Mouse (Mus musculus) limb, embryonic 14.5 days (tissue): ENCODE measurements at regions not wholly inside any gene's neighbourhood (a gene's known extent, or its start where the extent isn't known, plus 50 kb on each side); places are given as distances from the start of the nearest gene placed in this dataset.

Experiments used
- ATAC-seq: fragments of 200-750 bp; cut with Nextera tagmentation; 2 replicates; pipeline ENCODE4 v1.8.0; 2017; ENCODE audit warnings: low read depth, moderate number of reproducible peaks, moderate TSS enrichment; ENCODE audit not compliant: low FRiP score
- DNase-seq: peaks from one replicate; pipeline ENCODE4 v3.0.0-alpha.2; 2015; ENCODE audit warnings: low spot score
- H3K27ac ChIP-seq: fragments of 300-500 bp; sonication (generic); replicated peaks from 2 replicates; pipeline ENCODE4 v1.5.1; 2014; ENCODE audit warnings: low read depth, mild to moderate bottlenecking, low read length, moderate library complexity, mixed read lengths
- H3K27me3 ChIP-seq: fragments of 300-500 bp; sonication (generic); 2 replicates; pipeline ENCODE4 v1.6.1; 2014; ENCODE audit warnings: low read length, mixed read lengths; ENCODE audit not compliant: control insufficient read depth, insufficient read depth
- H3K36me3 ChIP-seq: fragments of 300-500 bp; sonication (generic); 2 replicates; pipeline ENCODE4 v1.6.1; 2014; ENCODE audit warnings: mild to moderate bottlenecking, low read length, moderate library complexity, mixed read lengths; ENCODE audit not compliant: control insufficient read depth, insufficient read depth
- H3K4me1 ChIP-seq: fragments of 300-500 bp; sonication (generic); 2 replicates; pipeline ENCODE4 v1.6.1; 2014; ENCODE audit warnings: antibody characterized with exemption, low read length, mixed read lengths; ENCODE audit not compliant: control insufficient read depth, insufficient read depth
- H3K4me2 ChIP-seq: fragments of 300-500 bp; sonication (generic); replicated peaks from 2 replicates; pipeline ENCODE4 v1.6.1; 2014; ENCODE audit warnings: low read depth, mild to moderate bottlenecking, low read length, moderate library complexity; ENCODE audit not compliant: severe bottlenecking
- H3K4me3 ChIP-seq: fragments of 300-500 bp; sonication (generic); replicated peaks from 2 replicates; pipeline ENCODE4 v1.5.1; 2014; ENCODE audit warnings: low read length
- H3K9ac ChIP-seq: fragments of 300-500 bp; sonication (generic); 2 replicates; pipeline ENCODE4 v1.6.1; 2014; ENCODE audit warnings: mild to moderate bottlenecking, low read depth, low read length, moderate library complexity; ENCODE audit not compliant: severe bottlenecking
- H3K9me3 ChIP-seq: fragments of 300-500 bp; sonication (generic); 2 replicates; pipeline ENCODE4 v1.6.1; 2016; ENCODE audit warnings: low read length; ENCODE audit not compliant: control insufficient read depth
- POLR2A ChIP-seq: fragments of 200-500 bp; IDR thresholded peaks from 2 replicates; pipeline ENCODE4 v1.8.0; 2012; ENCODE audit warnings: inconsistent platforms, mild to moderate bottlenecking, moderate library complexity, borderline replicate concordance; ENCODE audit not compliant: insufficient read depth, insufficient read length; ENCODE audit errors: extremely low read depth
- WGBS: fragments of 180-500 bp; shearing (Covaris S2); extraction: QIAGEN DNeasy Blood & Tissue Kit; methylation state at CpG from one replicate; pipeline ENCODE4 v1.1.7; 2014; 5-methylcytosine and 5-hydroxymethylcytosine counted together

GRCm38 (mm10) chr16:83394581-83394980 is 566.4 kb downstream of the Gm21833 start:
- H3K4me2 ChIP-seq: no peak overlapping the region
- no peak for ATAC-seq
- H3K4me1 ChIP-seq: no peaks in the 10 kb centered on the region
- no peaks in the 10 kb centered on the region for H3K27me3 ChIP-seq
- no peaks in the 10 kb centered on the region for H3K9me3 ChIP-seq
- H3K27ac ChIP-seq: no peak overlapping the region
- no peak for TF ChIP-seq POLR2A
- H3K9ac ChIP-seq: no peak overlapping the region
- DNase-seq: no peak
- 88% methylated on average over 2 of the region's 2 CpGs for WGBS
- H3K4me3 ChIP-seq: no peak overlapping the region
- H3K36me3 ChIP-seq: no peaks in the 10 kb centered on the region

GRCm38 (mm10) chr16:83420676-83421075 is 592.5 kb downstream of the Gm21833 start:
- Histone ChIP-seq H3K4me1 (no peaks in the 10 kb centered on the region), H3K9me3 (no peaks in the 10 kb centered on the region), H3K4me2 (no peak overlapping the region), H3K9ac (no peak overlapping the region), H3K27ac (no peak overlapping the region), H3K36me3 (no peaks in the 10 kb centered on the region), H3K4me3 (no peak overlapping the region), H3K27me3 (no peaks in the 10 kb centered on the region)
- WGBS: 47% methylated on average over 1 of the region's 1 CpGs
- ATAC-seq (no peak), DNase-seq (no peak)
- no peak for TF ChIP-seq POLR2A

- ATAC-seq: no peak
- WGBS: 78% methylated on average over 5 of the region's 5 CpGs
These were observed 594.9 kb downstream of the Gm21833 start for GRCm38 (mm10) chr16:83423096-83423495.

More at GRCm38 (mm10) chr16:83423096-83423495, 594.9 kb downstream of the Gm21833 start:
- Histone ChIP-seq H3K4me1 (no peaks in the 10 kb centered on the region), H3K4me3 (no peak overlapping the region), H3K4me2 (no peak overlapping the region), H3K9me3 (no peaks in the 10 kb centered on the region), H3K27me3 (no peaks in the 10 kb centered on the region), H3K36me3 (no peaks in the 10 kb centered on the region), H3K27ac (no peak overlapping the region), H3K9ac (no peak overlapping the region)
- TF ChIP-seq POLR2A: no peak
- no peak for DNase-seq
